Mouse (Mus musculus): ENCODE results near the gene Prps2. TPM values are rescaled to one million over a fixed set of nuclear protein-coding genes. Genes with fewer than 3 reads are reported as not detected.
"Not testable (repeated sequence)": the region's sequence is repeated elsewhere in the genome, so short reads cannot be mapped to it uniquely, and the experiment has no call there.

Prps2 gene
- 10.9 and 15.6 TPM in 2 replicates for polyA plus RNA-seq (2015; fragmentation: Nextera tagmentation; extraction: Ambion mirVana)

DNA sequence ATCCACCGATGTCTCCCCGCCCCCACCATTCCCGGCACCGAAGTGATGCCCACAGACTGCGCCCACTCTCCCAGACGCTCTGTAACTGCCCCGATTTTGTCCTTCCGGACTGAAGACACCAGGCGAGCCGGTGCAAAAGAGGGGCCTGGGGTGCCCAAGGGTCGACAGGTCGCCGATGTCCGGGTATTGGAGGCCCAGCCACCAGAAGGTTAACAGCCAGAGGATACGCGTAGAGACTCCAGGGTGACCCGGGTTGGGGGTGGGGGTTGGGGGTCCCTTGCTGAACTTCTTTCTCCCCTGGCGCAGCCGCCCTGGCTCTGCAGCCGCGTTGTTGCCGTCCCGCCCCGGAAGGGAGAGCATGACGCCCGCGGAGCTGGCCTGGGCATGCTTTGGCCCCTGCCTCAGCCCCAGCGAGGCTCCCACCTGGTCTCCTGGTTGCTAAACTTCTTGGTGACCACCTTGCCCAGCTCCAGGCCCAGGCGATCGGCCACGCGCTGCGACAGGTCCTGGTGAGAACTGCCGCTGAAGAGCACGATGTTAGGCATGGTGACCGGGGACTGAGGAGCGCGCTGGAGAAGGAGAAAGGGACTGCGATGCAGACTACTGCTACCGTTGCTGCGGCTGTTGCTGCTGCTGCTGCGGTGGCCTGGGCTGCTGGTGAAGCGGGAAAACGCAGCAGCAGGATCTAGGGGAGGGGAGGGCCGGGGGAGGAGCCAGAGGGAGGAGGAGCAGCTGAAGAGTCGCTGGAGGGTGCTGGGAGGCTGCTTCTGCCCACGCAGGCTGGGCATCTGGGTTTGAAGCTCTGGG, at the start of gene Prps2:
TSS of gene Prps2 (minus strand) at position 703 of the 807 bp plus-strand sequence.
- Histone ChIP-seq H3K4me3 (peak within 1 kb of the TSS; percentile 53), H3K27ac (no peak within 1 kb of the TSS), H3K4me1 (replicated peaks) (0 out of 2 replicates have a peak, but pooled peaks cover 4% of the 10 kb centered on the region), H3K36me3 (no peaks in the 10 kb centered on the region), H3K9ac (peak within 1 kb of the TSS; percentile 68), H3K9me3 (no peaks in the 10 kb centered on the region), H3K27me3 (peaks cover 54% of the 10 kb centered on the region), H3K4me2 (peak within 1 kb of the TSS; percentile 76)
- peak; percentile 95 for ATAC-seq (ENCODE audit: low FRiP score)
- 16% methylated on average over 46 of the region's 47 CpGs for WGBS

DNA sequence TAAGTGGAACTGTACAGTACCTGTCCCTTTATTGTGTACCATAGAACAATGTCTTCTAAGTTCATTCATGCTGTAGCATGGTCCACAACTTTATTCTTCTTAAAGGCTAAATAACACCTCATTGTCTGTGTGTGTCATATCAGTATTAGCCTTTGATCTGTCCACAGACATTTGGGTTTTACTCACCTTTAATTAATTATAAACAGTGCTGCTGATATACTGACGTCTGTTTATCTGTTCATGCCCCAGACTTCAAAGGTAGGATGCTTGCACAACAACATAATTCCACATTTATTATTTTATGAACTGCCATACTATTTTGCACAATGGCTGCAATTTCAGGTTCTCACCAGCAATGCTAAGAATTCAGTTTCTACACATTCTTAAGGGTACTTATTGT, 35.1 kb upstream of the Prps2 start:
- 74% methylated on average over 1 of the region's 1 CpGs for WGBS

DNA sequence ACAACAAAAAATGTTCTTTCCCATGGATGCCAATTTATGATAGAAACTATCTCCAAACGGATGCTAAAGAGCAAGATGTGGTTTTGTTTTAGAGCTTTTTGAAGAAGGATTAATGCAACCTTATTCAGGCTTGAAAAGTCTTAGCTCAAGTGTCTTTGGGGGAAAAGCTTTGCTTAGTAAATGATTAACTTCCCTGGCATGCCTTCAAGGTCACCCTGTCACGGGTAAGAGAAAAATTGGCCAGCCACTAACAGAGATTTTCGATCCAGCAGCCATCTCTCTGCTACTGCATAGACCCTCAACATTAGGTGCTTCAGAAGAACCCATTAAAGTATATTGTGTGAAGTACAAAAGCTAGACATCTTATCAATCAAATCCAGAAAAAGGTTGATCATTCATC, 12.4 kb upstream of the Prps2 start:
- Histone ChIP-seq H3K9ac (no peak overlapping the region), H3K4me3 (no peak overlapping the region), H3K27ac (no peak overlapping the region), H3K27me3 (peaks cover 30% of the 10 kb centered on the region; the same call in 1 of the 2 replicates), H3K9me3 (no peaks in the 10 kb centered on the region), H3K36me3 (no peaks in the 10 kb centered on the region), H3K4me1 (replicated peaks) (no peaks in the 10 kb centered on the region), H3K4me2 (no peak overlapping the region)
- 56% methylated on average over 3 of the region's 3 CpGs for whole genome bisulfite sequencing
- ATAC-seq (ENCODE audit: low FRiP score), result no peak

More for the DNA sequence above, 35.1 kb upstream of the Prps2 start:
- H3K36me3 ChIP-seq, result no peaks in the 10 kb centered on the region
- H3K4me1 ChIP-seq (replicated peaks), result no peaks in the 10 kb centered on the region
- no peak overlapping the region for H3K27ac ChIP-seq
- no peak overlapping the region for H3K9ac ChIP-seq
- H3K9me3 ChIP-seq, result no peaks in the 10 kb centered on the region
- no peak overlapping the region for H3K4me2 ChIP-seq
- no peak for ATAC-seq (ENCODE audit: low FRiP score)
- peaks cover 8% of the 10 kb centered on the region; the same call in 1 of the 2 replicates for H3K27me3 ChIP-seq
- no peak overlapping the region for H3K4me3 ChIP-seq

DNA sequence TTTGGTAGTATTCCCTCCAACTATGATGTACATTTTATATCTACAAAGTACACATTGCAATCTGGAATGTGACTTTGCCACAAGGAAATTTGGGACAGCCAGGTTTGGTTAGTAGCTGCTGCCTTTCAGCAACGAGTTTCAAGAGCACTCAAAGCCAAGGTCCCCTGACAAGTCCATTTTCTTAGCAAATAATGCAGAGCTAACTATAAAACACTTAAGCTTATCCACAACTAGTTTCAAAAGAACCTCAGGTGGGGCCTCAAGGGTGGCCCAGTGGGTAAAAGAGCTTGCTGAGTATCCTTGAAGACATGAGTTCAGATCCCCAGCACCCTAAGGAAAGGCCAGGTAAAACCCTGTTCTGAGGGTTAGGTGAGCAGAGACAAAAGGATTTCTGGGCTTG, 4.1 kb upstream of the Prps2 start:
- peaks cover 32% of the 10 kb centered on the region for H3K27me3 ChIP-seq
- no peak for ATAC-seq (ENCODE audit: low FRiP score)
- 0 out of 2 replicates have a peak, but pooled peaks cover under 1% of the 10 kb centered on the region for H3K4me1 ChIP-seq (replicated peaks)
- no peak overlapping the region for H3K27ac ChIP-seq
- WGBS, result 67% methylated on average over 1 of the region's 1 CpGs
- no peak overlapping the region for H3K4me2 ChIP-seq
- H3K4me3 ChIP-seq, result no peak overlapping the region
- no peaks in the 10 kb centered on the region for H3K9me3 ChIP-seq
- no peaks in the 10 kb centered on the region for H3K36me3 ChIP-seq
- no peak overlapping the region for H3K9ac ChIP-seq

DNA sequence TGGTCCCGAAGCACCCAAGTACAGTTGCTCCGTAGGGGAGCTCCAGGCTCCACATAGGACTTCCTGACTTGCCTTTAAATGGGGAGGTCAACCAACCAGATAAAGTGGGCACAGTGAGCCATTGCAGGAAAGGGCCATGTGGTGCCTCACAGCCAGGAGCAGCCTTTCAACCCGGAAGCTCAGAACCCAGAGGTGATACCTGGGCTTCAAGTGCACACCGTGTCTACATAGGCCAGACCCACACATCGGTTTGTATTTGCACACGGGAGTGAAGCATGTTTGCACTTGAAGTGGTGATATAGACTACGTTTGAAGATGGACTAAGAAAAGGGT, 271 bp upstream of the Prps2 start:
- Histone ChIP-seq H3K9me3 (no peaks in the 10 kb centered on the region), H3K36me3 (no peaks in the 10 kb centered on the region), H3K27me3 (peaks cover 54% of the 10 kb centered on the region), H3K4me1 (replicated peaks) (0 out of 2 replicates have a peak, but pooled peaks cover 4% of the 10 kb centered on the region), H3K4me2 (peak overlapping the region; percentile 76), H3K9ac (no peak overlapping the region), H3K27ac (no peak overlapping the region), H3K4me3 (peak overlapping the region; percentile 53)
- no peak; the same call in 1 of the 2 replicates for ATAC-seq (ENCODE audit: low FRiP score)
- WGBS, result 35% methylated on average over 7 of the region's 7 CpGs

DNA sequence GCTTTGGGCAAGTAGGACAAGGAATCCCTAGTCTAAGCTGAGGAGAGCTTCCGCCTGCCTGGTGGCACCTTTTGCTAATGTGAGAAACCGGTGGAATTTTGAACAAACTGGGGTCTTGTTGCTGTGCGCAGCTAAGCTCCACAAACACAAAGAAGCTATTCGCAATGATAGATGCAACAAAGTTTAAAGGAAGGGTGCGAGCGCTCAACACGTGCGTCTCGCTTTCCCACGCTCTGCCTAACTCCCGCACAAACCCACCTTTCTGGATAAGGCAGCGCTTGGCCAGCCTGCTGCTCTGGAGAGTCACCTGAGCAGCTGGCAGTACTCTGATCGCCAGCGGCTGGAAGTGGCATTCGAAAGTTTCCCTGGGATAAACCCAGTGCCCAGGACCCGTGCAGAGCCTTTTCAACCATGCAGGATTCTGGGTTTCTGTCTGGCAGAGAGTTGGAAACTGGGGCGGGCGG, 934 bp downstream of the Prps2 start:
- WGBS, result 20% methylated on average over 18 of the region's 18 CpGs
- peaks cover 48% of the 10 kb centered on the region for H3K27me3 ChIP-seq
- peak; percentile 11 for ATAC-seq (ENCODE audit: low FRiP score)

DNA sequence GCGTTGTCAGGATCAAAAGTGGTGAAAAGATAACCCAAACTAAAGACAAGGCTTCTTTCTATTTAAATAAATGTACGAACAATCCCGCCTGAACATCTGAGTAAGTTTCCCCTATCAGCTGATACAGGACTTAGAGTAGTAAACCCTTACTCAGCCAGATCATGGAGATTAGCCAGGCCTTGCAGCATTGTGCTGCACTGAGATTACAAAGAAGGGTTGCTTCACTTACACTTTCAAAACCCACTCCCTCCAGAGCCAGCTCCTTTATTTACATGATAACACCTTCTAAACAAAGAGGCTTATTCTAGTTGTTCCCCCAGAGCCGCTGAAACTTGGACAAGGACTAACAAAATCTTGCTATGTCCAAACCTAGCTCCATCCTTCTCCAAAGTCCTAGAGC, 2.5 kb downstream of the Prps2 start:
- Histone ChIP-seq H3K36me3 (no peaks in the 10 kb centered on the region), H3K4me1 (replicated peaks) (0 out of 2 replicates have a peak, but pooled peaks cover 4% of the 10 kb centered on the region), H3K4me3 (no peak overlapping the region), H3K4me2 (no peak overlapping the region), H3K9me3 (no peaks in the 10 kb centered on the region), H3K27me3 (peaks cover 47% of the 10 kb centered on the region), H3K9ac (no peak overlapping the region), H3K27ac (no peak overlapping the region)
- ATAC-seq (ENCODE audit: low FRiP score), result no peak
- 68% methylated on average over 4 of the region's 4 CpGs for WGBS

More for the DNA sequence above, 934 bp downstream of the Prps2 start:
- Histone ChIP-seq H3K4me2 (peak overlapping the region; percentile 76), H3K4me3 (peak overlapping the region; percentile 53), H3K4me1 (replicated peaks) (0 out of 2 replicates have a peak, but pooled peaks cover 4% of the 10 kb centered on the region), H3K9me3 (no peaks in the 10 kb centered on the region), H3K9ac (peak overlapping the region; percentile 68), H3K36me3 (no peaks in the 10 kb centered on the region), H3K27ac (no peak overlapping the region)

DNA sequence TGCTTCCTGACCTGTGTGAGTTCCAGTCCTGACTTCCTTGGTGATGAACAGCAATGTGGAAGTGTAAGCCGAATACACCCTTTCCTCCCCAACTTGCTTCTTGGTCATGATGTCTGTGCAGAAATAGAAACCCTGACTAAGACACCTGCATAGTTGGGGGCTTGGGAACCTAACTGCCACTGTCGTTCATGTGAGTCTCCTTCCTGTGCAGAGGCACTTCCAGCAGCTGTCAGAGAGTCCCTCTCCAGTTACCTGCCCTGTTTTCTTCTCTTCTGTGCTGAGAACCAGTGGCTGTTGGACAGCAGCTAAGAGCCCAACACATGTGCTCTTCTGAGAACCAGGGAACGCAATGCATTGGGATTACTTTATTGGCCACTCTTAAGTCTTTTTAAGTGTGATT, 21.3 kb downstream of the Prps2 start:
- H3K4me3 ChIP-seq; H3K9me3 ChIP-seq; H3K4me2 ChIP-seq; H3K36me3 ChIP-seq; H3K4me1 ChIP-seq (replicated peaks); ATAC-seq (ENCODE audit: low FRiP score); H3K27ac ChIP-seq; H3K9ac ChIP-seq: not testable (repeated sequence)
- peaks cover 20% of the 10 kb centered on the region; the same call in 1 of the 2 replicates for H3K27me3 ChIP-seq
- 93% methylated on average over 3 of the region's 3 CpGs for WGBS

DNA sequence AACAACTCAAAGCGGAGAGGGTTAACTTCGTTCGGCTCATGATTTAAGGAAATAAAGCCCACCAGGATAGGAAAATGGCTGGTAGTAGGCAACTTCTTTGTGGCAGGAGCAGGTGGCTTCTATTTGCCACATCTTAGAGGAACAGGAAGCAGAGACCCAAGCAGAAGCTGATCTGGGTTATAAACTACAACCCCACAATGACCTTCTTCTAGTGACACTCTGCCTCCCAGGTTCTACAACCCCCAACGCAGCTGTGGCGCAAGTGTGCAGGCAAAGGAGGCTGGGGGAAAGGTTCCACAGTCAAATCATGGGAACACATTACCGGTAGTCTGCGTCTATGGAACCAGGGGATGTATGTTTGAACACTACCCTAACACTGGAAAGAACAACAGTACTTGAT, 22.8 kb downstream of the Prps2 start:
- no peak overlapping the region for H3K4me2 ChIP-seq
- no peak overlapping the region for H3K9ac ChIP-seq
- H3K4me1 ChIP-seq (replicated peaks), result no peaks in the 10 kb centered on the region
- H3K9me3 ChIP-seq, result no peaks in the 10 kb centered on the region
- H3K27ac ChIP-seq, result no peak overlapping the region
- WGBS, result 93% methylated on average over 7 of the region's 7 CpGs
- no peaks in the 10 kb centered on the region for H3K36me3 ChIP-seq
- H3K27me3 ChIP-seq, result peaks cover 22% of the 10 kb centered on the region; the same call in 1 of the 2 replicates
- no peak for ATAC-seq (ENCODE audit: low FRiP score)
- no peak overlapping the region for H3K4me3 ChIP-seq

DNA sequence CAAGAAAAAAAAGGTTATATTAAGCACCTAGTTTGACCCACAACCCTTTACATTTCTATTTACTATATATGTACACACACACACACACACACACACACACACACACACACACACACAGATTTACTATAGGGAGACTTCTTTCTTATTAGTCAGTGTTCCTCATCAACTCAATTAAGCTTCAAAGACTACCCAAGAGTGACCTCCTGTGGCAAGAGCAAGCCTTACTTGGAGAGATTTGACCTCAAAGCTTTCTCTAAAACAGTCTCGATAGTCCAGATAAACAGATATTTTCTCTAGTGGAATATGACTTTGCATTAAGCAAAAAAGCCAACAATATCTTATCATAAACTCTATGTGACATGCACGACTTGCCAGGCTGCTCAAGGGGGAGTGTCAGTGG, 25.1 kb downstream of the Prps2 start:
- H3K27ac ChIP-seq, result no peak overlapping the region
- 77% methylated on average over 2 of the region's 2 CpGs for WGBS
- peaks cover 27% of the 10 kb centered on the region; the same call in 1 of the 2 replicates for H3K27me3 ChIP-seq
- no peak overlapping the region for H3K4me3 ChIP-seq
- H3K4me1 ChIP-seq (replicated peaks), result no peaks in the 10 kb centered on the region
- no peak for ATAC-seq (ENCODE audit: low FRiP score)
- no peak overlapping the region for H3K9ac ChIP-seq
- H3K36me3 ChIP-seq, result no peaks in the 10 kb centered on the region
- no peak overlapping the region for H3K4me2 ChIP-seq
- H3K9me3 ChIP-seq, result no peaks in the 10 kb centered on the region

DNA sequence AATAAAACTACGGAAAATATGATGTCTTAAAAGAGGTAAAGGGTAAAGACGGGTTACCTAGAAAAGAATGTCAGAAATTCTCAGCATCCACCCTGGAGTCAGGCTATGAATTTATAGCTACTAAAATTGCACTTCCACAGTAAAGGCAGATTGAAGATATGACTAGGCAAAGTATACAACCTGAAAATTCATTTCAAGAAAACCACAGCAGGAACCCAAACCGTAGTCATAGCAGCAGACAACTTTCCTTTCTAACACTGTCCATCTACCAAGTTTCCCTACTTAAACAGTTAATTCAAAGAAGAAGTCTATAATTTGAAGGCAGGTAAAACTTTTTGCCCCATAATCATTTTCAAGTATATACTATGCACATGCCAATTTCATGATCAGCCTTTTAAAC, 26.6 kb downstream of the Prps2 start:
- Histone ChIP-seq H3K4me3 (no peak overlapping the region), H3K9me3 (no peaks in the 10 kb centered on the region), H3K4me2 (no peak overlapping the region), H3K9ac (no peak overlapping the region), H3K27ac (no peak overlapping the region), H3K36me3 (no peaks in the 10 kb centered on the region), H3K27me3 (peaks cover 25% of the 10 kb centered on the region; the same call in 1 of the 2 replicates), H3K4me1 (replicated peaks) (no peaks in the 10 kb centered on the region)
- 89% methylated on average over 3 of the region's 3 CpGs for WGBS
- ATAC-seq (ENCODE audit: low FRiP score), result no peak

DNA sequence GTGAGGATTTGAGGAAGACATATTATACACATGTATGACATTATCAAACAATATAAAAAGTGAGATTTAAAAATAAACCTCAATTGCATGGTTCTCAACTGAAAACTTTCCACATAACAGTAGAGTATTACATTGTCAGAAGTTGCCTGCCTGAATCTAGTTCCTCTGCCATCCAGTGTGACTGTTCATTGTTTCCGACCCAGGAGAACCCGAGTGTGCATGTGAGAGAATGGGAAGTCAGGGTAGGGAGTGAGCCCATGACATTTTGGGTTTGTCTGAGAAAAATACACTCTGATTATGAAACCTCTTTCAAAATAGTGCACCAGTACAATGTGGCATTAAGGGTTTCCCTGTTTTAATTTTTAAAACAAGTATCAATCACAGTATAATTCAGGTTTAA, 28.9 kb downstream of the Prps2 start:
- peaks cover 17% of the 10 kb centered on the region; the same call in 1 of the 2 replicates for H3K27me3 ChIP-seq
- no peaks in the 10 kb centered on the region for H3K36me3 ChIP-seq
- WGBS, result 97% methylated on average over 2 of the region's 2 CpGs
- H3K9me3 ChIP-seq, result no peaks in the 10 kb centered on the region
- no peaks in the 10 kb centered on the region for H3K4me1 ChIP-seq (replicated peaks)
- ATAC-seq (ENCODE audit: low FRiP score), result no peak
- H3K4me2 ChIP-seq, result no peak overlapping the region
- H3K27ac ChIP-seq, result no peak overlapping the region
- no peak overlapping the region for H3K9ac ChIP-seq
- no peak overlapping the region for H3K4me3 ChIP-seq

DNA sequence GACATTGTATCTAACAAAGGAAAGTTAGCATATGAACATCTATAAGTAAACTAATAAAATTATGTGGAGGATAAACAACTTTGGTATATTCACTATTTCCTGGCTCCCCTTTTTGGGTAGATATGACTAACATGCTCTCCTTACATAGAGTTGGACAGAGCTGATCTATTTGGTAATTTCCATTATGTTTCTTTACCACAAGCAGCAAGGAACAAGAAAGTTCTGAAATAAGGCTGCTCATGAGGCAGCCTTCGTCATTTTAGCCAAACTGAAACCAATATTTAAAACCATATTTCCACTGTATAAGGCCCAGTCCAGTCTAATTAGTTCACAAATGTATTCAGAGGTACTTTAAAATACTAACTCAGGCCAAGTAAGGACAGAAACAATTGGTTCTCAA, 36.1 kb downstream of the Prps2 start:
- H3K9ac ChIP-seq, result no peak overlapping the region
- peaks cover 27% of the 10 kb centered on the region; the same call in 1 of the 2 replicates for H3K27me3 ChIP-seq
- no peak overlapping the region for H3K4me3 ChIP-seq
- 88% methylated on average over 1 of the region's 1 CpGs for WGBS
- ATAC-seq (ENCODE audit: low FRiP score), result no peak
- no peaks in the 10 kb centered on the region for H3K36me3 ChIP-seq
- H3K27ac ChIP-seq, result no peak overlapping the region
- H3K4me1 ChIP-seq (replicated peaks), result no peaks in the 10 kb centered on the region
- no peak overlapping the region for H3K4me2 ChIP-seq
- H3K9me3 ChIP-seq, result no peaks in the 10 kb centered on the region

All from hindbrain, embryonic 13.5 days (tissue).